Mouse (Mus musculus): Measurements from ENCODE around the gene Tefm.
"Not testable (repeated sequence)": the region's sequence is repeated elsewhere in the genome, so short reads cannot be mapped to it uniquely, and the experiment has no call there.

The Tefm gene

GRCm38 (mm10) chr11:80141825-80142521 lies at the start of gene Tefm:
Gene Tefm, minus strand, starts transcription at chr11:80142175.
- peak; percentile 88 for DNase-seq

GRCm38 (mm10) chr11:80190280-80190679 lies 48.3 kb upstream of the Tefm start:
- no peak for DNase-seq

GRCm38 (mm10) chr11:80185441-80185976 lies 43.5 kb upstream of the Tefm start:
- DNase-seq = not testable (repeated sequence)

- no peak for DNase-seq
These were observed 42.6 kb upstream of the Tefm start for GRCm38 (mm10) chr11:80184531-80185071.

- DNase-seq = peak; percentile 88
These were observed 41.8 kb upstream of the Tefm start, which contains the start of gene Rnf135 for GRCm38 (mm10) chr11:80183705-80184255. Gene Rnf135, plus strand, starts transcription at chr11:80183851.

GRCm38 (mm10) chr11:80183054-80183704 lies 41.2 kb upstream of the Tefm start:
- not testable (repeated sequence) for DNase-seq

- no peak for DNase-seq
These were observed 39.2 kb upstream of the Tefm start for GRCm38 (mm10) chr11:80181021-80181749.

GRCm38 (mm10) chr11:80178316-80178715 lies 36.3 kb upstream of the Tefm start:
- no peak for DNase-seq

- DNase-seq = no peak
These were observed 35.2 kb upstream of the Tefm start for GRCm38 (mm10) chr11:80176911-80177895.

GRCm38 (mm10) chr11:80173963-80174670 lies 32.1 kb upstream of the Tefm start:
- no peak for DNase-seq

- no peak for DNase-seq
These were observed 29.9 kb upstream of the Tefm start for GRCm38 (mm10) chr11:80171884-80172283.

GRCm38 (mm10) chr11:80170351-80170750 lies 28.4 kb upstream of the Tefm start:
- DNase-seq = no peak

GRCm38 (mm10) chr11:80169629-80170028 lies 27.7 kb upstream of the Tefm start:
- DNase-seq = no peak

GRCm38 (mm10) chr11:80168611-80169249 lies 26.8 kb upstream of the Tefm start:
- no peak for DNase-seq

- no peak for DNase-seq
These were observed 26.1 kb upstream of the Tefm start for GRCm38 (mm10) chr11:80168121-80168520.

- no peak for DNase-seq
These were observed 22.2 kb upstream of the Tefm start for GRCm38 (mm10) chr11:80164224-80164623.

- no peak for DNase-seq
These were observed 21.6 kb upstream of the Tefm start for GRCm38 (mm10) chr11:80163362-80164116.

GRCm38 (mm10) chr11:80161041-80161440 lies 19.1 kb upstream of the Tefm start:
- DNase-seq = no peak

- no peak for DNase-seq
These were observed 17.0 kb upstream of the Tefm start for GRCm38 (mm10) chr11:80159018-80159417.

- no peak for DNase-seq
These were observed 14.9 kb upstream of the Tefm start for GRCm38 (mm10) chr11:80156841-80157240.

Data from cerebellum, adult 8-10 months (tissue).